Mouse (Mus musculus) CD4-positive, CD25-positive, alpha-beta regulatory T cell, adult 2 months (primary cell): ENCODE measurements around the gene Gm14409.
"Not testable (repeated sequence)": the region's sequence is repeated elsewhere in the genome, so short reads cannot be mapped to it uniquely, and the experiment has no call there.

ENCODE experiments used
- DNase-seq: peaks from one replicate; pipeline ENCODE4 v3.0.0-alpha.2; 2012; ENCODE audit warnings: low read depth, low spot score

Gene Gm14409

GRCm38 (mm10) chr2:177266936-177267335, at the start of gene Gm14409:
Gm14409 (minus strand) TSS chr2:177267036.
- DNase-seq: not testable (repeated sequence)

- not testable (repeated sequence) for DNase-seq
Observed at GRCm38 (mm10) chr2:177309627-177310026, 42.8 kb upstream of the Gm14409 start.

- DNase-seq: not testable (repeated sequence)
Observed at GRCm38 (mm10) chr2:177304980-177305379, 38.1 kb upstream of the Gm14409 start.

- DNase-seq: not testable (repeated sequence)
Observed at GRCm38 (mm10) chr2:177283701-177284100, 16.9 kb upstream of the Gm14409 start.

- not testable (repeated sequence) for DNase-seq
Observed at GRCm38 (mm10) chr2:177277754-177278153, 10.9 kb upstream of the Gm14409 start.

GRCm38 (mm10) chr2:177272237-177272636, 5.4 kb upstream of the Gm14409 start:
- DNase-seq: not testable (repeated sequence)

GRCm38 (mm10) chr2:177247449-177247848, 19.4 kb downstream of the Gm14409 start:
- DNase-seq: not testable (repeated sequence)

- not testable (repeated sequence) for DNase-seq
Observed at GRCm38 (mm10) chr2:177230461-177230860, 36.4 kb downstream of the Gm14409 start.
